Mouse (Mus musculus) neural tube, embryonic 14.5 days (tissue): Measurements from ENCODE around the gene Mapt. TPM values are rescaled to one million over a fixed set of nuclear protein-coding genes. Genes with fewer than 3 reads are reported as not detected.

Source experiments
- ATAC-seq: fragments of 200-750 bp; cut with Nextera tagmentation; 2 replicates; pipeline ENCODE4 v1.8.0; 2017; ENCODE audit warnings: low read depth, mild to moderate bottlenecking, moderate TSS enrichment, moderate library complexity
- H3K27ac ChIP-seq: fragments of 300-500 bp; sonication (generic); 2 replicates; pipeline ENCODE4 v1.5.1; 2014; ENCODE audit warnings: low read depth, mild to moderate bottlenecking, control low read depth, low read length, moderate library complexity, mixed read lengths
- H3K27me3 ChIP-seq: fragments of 300-500 bp; sonication (generic); 2 replicates; pipeline ENCODE4 v1.6.1; 2014; ENCODE audit warnings: low read length; ENCODE audit not compliant: control insufficient read depth, insufficient read depth
- H3K36me3 ChIP-seq: fragments of 300-500 bp; sonication (generic); 2 replicates; pipeline ENCODE4 v1.6.1; 2014; ENCODE audit warnings: low read length, mixed read lengths; ENCODE audit not compliant: control insufficient read depth, insufficient read depth
- H3K4me1 ChIP-seq: fragments of 300-500 bp; sonication (generic); 2 replicates; pipeline ENCODE4 v1.6.1; 2014; ENCODE audit warnings: low read length; ENCODE audit not compliant: control insufficient read depth, insufficient read depth
- H3K4me2 ChIP-seq: fragments of 300-500 bp; sonication (generic); 2 replicates; pipeline ENCODE4 v1.6.1; 2014; ENCODE audit warnings: mild to moderate bottlenecking, low read depth, low read length, control low read depth
- H3K4me3 ChIP-seq: fragments of 300-500 bp; sonication (generic); 2 replicates; pipeline ENCODE4 v1.5.1; 2014; ENCODE audit warnings: low read depth, low read length, control low read depth, mixed read lengths
- H3K9ac ChIP-seq: fragments of 300-500 bp; sonication (generic); replicated peaks from 2 replicates; pipeline ENCODE4 v1.6.1; 2014; ENCODE audit warnings: low read depth, mild to moderate bottlenecking, control low read depth, low read length, mixed read lengths
- H3K9me3 ChIP-seq: fragments of 300-500 bp; sonication (generic); 2 replicates; pipeline ENCODE4 v1.6.1; 2016; ENCODE audit warnings: low read length; ENCODE audit not compliant: control insufficient read depth
- WGBS: fragments of 180-500 bp; shearing (Covaris S2); extraction: QIAGEN DNeasy Blood & Tissue Kit; methylation state at CpG from one replicate; pipeline ENCODE4 v1.1.7; 2014; 5-methylcytosine and 5-hydroxymethylcytosine counted together
- polyA plus RNA-seq: library from polyadenylated mRNA; unstranded; fragments of >200 nt; fragmentation: Nextera tagmentation; extraction: Ambion mirVana; gene quantifications from 2 replicates; pipeline ENCODE4 v1.2.1, GENCODE M21; 2014

The Mapt gene
- polyA plus RNA-seq, 1 experiment from 2014 or later = 1,009 TPM

- H3K27me3 ChIP-seq = no peaks in the 10 kb centered on the region
- 79% methylated on average over 4 of the region's 4 CpGs for WGBS
- H3K4me1 ChIP-seq = no peaks in the 10 kb centered on the region
- H3K9ac ChIP-seq = no peak overlapping the region
- no peak overlapping the region for H3K27ac ChIP-seq
- no peak overlapping the region for H3K4me3 ChIP-seq
- no peaks in the 10 kb centered on the region for H3K9me3 ChIP-seq
- H3K36me3 ChIP-seq = no peaks in the 10 kb centered on the region
- no peak overlapping the region for H3K4me2 ChIP-seq
- no peak for ATAC-seq
Observed at GRCm38 (mm10) chr11:104279049-104279448, 47.9 kb downstream of the Mapt start.

DNA sequence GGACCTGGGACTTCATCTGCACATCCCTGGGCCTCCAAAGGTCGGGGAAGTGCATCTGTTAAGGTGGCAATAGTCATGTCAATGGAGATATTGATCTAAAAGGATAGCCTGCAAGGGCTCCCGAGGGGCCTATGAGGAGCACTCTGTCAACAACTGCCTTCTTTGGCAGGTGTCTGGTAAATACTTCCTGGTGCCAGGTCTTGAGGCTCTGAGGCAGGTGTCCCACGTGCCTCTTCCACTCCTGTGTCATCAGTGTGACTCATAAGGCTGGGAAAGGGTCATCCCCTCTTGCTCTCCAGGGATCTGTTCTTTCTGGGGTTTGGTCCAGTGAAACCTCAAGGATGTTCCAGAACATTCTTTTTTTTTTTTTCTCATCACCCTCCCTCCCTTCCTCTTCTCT, 48.3 kb downstream of the Mapt start:
- ATAC-seq = no peak

DNA sequence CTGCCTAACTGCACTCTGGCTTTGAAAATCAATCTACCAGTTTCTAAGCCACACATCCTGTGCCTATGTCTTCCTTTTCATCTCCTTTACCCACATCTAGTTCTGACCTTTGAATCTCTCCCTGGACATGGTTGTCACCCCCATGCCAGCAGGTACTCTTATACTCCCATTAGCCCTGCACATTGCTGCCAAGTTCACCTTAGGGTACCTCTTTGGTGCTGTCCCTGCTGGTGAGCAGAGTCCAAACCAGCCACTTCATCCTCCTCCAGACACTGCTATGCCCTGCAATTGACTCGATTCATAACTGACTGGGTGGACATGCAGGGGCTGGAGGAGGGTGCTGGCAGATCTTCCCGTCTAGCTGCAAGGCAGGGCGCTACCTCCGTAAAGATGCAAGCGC, 50.3 kb downstream of the Mapt start:
- Histone ChIP-seq H3K9ac (no peak overlapping the region), H3K4me1 (no peaks in the 10 kb centered on the region), H3K9me3 (no peaks in the 10 kb centered on the region), H3K27ac (no peak overlapping the region), H3K27me3 (no peaks in the 10 kb centered on the region), H3K4me3 (no peak overlapping the region), H3K36me3 (0 out of 2 replicates have a peak, but pooled peaks cover 10% of the 10 kb centered on the region), H3K4me2 (no peak overlapping the region)
- no peak for ATAC-seq
- WGBS = 79% methylated on average over 5 of the region's 5 CpGs

More for the DNA sequence above, 48.3 kb downstream of the Mapt start:
- Histone ChIP-seq H3K9me3 (no peaks in the 10 kb centered on the region), H3K36me3 (0 out of 2 replicates have a peak, but pooled peaks cover 4% of the 10 kb centered on the region), H3K4me1 (no peaks in the 10 kb centered on the region), H3K27ac (no peak overlapping the region), H3K27me3 (no peaks in the 10 kb centered on the region), H3K4me2 (no peak overlapping the region), H3K9ac (no peak overlapping the region), H3K4me3 (no peak overlapping the region)
- 75% methylated on average over 3 of the region's 3 CpGs for WGBS

DNA sequence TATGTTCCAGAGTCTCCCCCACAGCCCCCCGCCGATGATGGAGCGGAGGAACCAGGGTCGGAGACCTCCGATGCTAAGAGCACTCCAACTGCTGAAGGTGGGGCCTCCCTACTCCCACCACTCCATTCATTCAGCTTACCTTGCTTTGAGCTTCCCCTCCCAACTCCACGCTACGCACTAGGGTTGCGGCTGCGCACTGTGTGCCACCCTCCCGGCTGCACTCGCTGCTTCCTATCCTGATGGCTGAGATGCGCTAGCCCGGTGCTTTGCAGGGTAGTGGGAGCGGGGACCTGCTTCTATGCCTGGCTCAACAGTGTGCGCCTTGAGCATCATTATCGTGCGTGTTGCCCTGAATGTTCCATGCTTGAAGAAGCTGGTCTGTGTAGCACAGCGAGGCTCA, 55.9 kb downstream of the Mapt start:
- Histone ChIP-seq H3K4me2 (no peak overlapping the region), H3K4me3 (no peak overlapping the region), H3K27me3 (no peaks in the 10 kb centered on the region), H3K27ac (no peak overlapping the region), H3K9me3 (no peaks in the 10 kb centered on the region), H3K4me1 (no peaks in the 10 kb centered on the region), H3K9ac (no peak overlapping the region), H3K36me3 (peaks cover 16% of the 10 kb centered on the region; the same call in 1 of the 2 replicates)
- ATAC-seq = no peak
- 97% methylated on average over 18 of the region's 18 CpGs for WGBS

- no peaks in the 10 kb centered on the region for H3K9me3 ChIP-seq
- WGBS = 58% methylated on average over 6 of the region's 6 CpGs
- H3K9ac ChIP-seq = no peak overlapping the region
- no peaks in the 10 kb centered on the region for H3K27me3 ChIP-seq
- no peak overlapping the region for H3K4me3 ChIP-seq
- no peak overlapping the region for H3K27ac ChIP-seq
- no peaks in the 10 kb centered on the region for H3K4me1 ChIP-seq
- H3K4me2 ChIP-seq = no peak overlapping the region
- peaks cover 16% of the 10 kb centered on the region; the same call in 1 of the 2 replicates for H3K36me3 ChIP-seq
- no peak for ATAC-seq
Observed at GRCm38 (mm10) chr11:104288835-104289198, 57.6 kb downstream of the Mapt start.

DNA sequence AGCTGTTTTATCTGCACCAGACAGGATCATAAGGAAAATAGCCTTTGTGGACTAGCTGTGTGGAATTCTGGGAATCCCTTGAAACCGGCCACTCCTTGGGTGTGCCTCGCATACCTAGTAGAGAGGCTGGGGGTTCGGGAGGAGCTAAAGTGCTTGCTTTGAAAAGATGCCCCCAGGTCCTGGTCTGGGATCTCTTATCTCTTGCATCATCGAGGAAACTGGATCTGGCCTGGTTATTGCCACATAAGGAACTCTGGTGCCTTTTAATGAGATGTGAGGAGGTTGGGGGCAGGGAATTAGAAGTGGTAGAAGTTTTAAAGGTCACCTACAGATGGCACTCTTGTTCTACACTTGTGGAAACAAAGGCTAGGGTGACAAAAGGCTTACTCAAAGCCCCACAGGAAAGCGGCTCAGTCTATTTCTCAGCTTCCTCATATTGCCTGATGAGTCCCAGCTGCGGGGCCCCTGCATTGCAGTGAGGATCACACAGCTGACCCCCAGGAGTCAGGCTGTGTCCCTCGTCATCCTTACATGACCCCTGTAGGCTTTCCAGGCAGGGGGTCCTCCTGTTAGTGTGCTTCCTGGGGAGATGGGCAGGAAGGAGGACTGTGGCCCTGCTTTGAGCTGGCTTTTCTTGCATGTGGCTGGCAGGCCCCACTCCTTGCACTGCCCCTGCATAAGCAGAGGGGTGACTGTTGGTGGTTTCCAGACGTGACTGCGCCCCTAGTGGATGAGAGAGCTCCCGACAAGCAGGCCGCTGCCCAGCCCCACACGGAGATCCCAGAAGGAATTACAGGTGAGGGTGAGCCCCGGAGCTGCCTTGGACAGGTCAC, 58.2 kb downstream of the Mapt start:
- Histone ChIP-seq H3K9ac (no peak overlapping the region), H3K27ac (no peak overlapping the region), H3K4me1 (no peaks in the 10 kb centered on the region), H3K4me3 (no peak overlapping the region), H3K4me2 (no peak overlapping the region), H3K27me3 (no peaks in the 10 kb centered on the region), H3K9me3 (no peaks in the 10 kb centered on the region), H3K36me3 (peaks cover 14% of the 10 kb centered on the region; the same call in 1 of the 2 replicates)
- 0 out of 2 replicates have a peak, but pooled peaks have one; percentile 32 for ATAC-seq
- 23% methylated on average over 13 of the region's 13 CpGs for whole genome bisulfite sequencing

DNA sequence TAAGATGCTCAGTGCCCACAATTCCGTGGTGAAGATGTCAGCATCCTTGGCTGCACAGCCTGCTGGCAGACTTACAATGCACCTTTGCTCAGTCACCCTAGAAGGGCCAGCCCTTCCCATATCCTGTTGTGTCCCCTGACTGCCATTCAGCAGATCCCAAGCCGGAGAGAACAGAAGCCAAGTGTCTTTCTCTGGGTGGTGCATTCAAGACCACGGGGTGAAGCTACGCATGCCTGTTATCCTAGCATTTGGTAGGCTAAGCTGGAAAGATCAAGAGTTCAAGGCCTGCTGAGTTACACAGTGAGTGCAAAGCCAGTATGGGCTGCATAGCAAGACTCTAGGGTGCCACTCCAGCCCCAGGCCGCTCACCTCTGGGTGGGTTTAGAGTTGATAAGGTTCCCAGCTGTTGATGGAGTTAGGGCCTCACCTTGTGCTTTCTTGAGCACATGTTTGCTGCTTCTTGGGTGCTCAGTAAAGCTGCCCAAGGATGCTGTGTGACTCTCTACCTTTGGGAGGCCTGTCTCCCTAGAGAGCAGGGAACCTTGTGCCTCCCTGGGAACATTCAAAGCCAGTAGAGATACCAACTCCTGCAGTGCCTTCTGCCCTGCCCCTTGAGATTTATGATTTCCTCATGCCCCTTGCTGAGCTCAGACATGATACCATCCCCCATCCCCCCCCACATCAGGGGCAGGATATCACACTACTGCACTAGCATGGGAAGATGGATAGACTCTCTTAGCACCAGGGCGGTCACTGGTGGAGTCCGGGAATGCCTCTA, 61.4 kb downstream of the Mapt start:
- no peak overlapping the region for H3K27ac ChIP-seq
- peaks cover 13% of the 10 kb centered on the region; the same call in 1 of the 2 replicates for H3K36me3 ChIP-seq
- 88% methylated on average over 7 of the region's 7 CpGs for WGBS

GRCm38 (mm10) chr11:104293241-104293640, 62.1 kb downstream of the Mapt start:
- H3K4me3 ChIP-seq = no peak overlapping the region
- ATAC-seq = no peak
- no peak overlapping the region for H3K27ac ChIP-seq
- H3K4me1 ChIP-seq = no peaks in the 10 kb centered on the region
- H3K4me2 ChIP-seq = no peak overlapping the region
- H3K9ac ChIP-seq = no peak overlapping the region
- H3K36me3 ChIP-seq = peaks cover 13% of the 10 kb centered on the region; the same call in 1 of the 2 replicates
- WGBS = 83% methylated on average over 9 of the region's 9 CpGs
- no peaks in the 10 kb centered on the region for H3K9me3 ChIP-seq
- H3K27me3 ChIP-seq = no peaks in the 10 kb centered on the region

More for the DNA sequence above, 61.4 kb downstream of the Mapt start:
- ATAC-seq = no peak
- Histone ChIP-seq H3K4me3 (no peak overlapping the region), H3K9ac (no peak overlapping the region), H3K9me3 (no peaks in the 10 kb centered on the region), H3K4me2 (no peak overlapping the region), H3K4me1 (no peaks in the 10 kb centered on the region), H3K27me3 (no peaks in the 10 kb centered on the region)

DNA sequence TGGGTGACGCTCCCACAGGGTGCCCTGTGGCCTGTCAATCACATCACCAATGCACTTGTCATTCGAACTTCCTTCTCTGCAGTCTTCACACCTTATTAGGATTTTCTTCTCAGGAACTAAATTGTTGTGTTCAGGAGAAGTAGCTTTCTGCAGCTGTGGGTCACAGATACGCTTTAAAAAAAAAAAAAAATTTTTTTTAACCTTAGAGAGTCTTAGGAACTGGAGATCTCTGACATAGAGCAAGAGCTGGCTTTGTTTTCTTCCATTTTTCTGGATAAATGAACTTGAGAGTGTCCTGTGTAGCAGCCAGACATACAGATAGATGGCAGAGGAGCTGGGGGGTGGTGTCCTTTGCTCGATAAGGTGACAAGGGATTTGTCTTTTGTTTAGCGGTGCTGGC, 64.0 kb downstream of the Mapt start:
- Histone ChIP-seq H3K27ac (no peak overlapping the region), H3K4me1 (no peaks in the 10 kb centered on the region), H3K9ac (no peak overlapping the region), H3K4me2 (no peak overlapping the region), H3K9me3 (no peaks in the 10 kb centered on the region), H3K4me3 (no peak overlapping the region), H3K27me3 (no peaks in the 10 kb centered on the region), H3K36me3 (peaks cover 23% of the 10 kb centered on the region)
- no peak for ATAC-seq
- WGBS = 58% methylated on average over 5 of the region's 5 CpGs
